Mouse (Mus musculus): ENCODE data around the gene Atrnl1. TPM values are rescaled to one million over a fixed set of nuclear protein-coding genes. Genes with fewer than 3 reads are reported as not detected.
"Not testable (repeated sequence)": the region's sequence is repeated elsewhere in the genome, so short reads cannot be mapped to it uniquely, and the experiment has no call there.

Atrnl1 gene
- polyA plus RNA-seq, 1 experiment from 2014 or later, result 5.1 TPM

DNA sequence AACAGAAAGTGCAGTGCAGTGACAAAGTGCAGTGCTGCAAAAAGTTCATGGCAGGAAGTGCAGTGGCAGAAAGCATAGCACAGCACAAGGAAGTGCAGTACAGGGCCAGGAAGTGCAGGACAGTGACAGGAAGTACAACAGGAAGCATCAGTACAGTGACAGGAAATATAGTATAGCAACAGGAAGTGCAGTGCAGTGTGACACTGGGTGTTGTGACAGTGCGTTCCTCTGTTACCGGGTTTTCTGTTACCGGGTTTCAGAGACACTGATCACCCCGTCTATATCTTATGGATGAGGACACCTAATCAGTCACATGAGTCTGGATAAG, 38.1 kb downstream of the Atrnl1 start:
- no peaks in the 10 kb centered on the region for H3K4me1 ChIP-seq (replicated peaks)
- H3K4me3 ChIP-seq, result no peak overlapping the region
- ATAC-seq (ENCODE audit: insufficient number of reproducible peaks, low FRiP score), result no peak
- 96% methylated on average over 4 of the region's 4 CpGs for whole genome bisulfite sequencing
- no peak overlapping the region; the same call in 1 of the 2 replicates for H3K27ac ChIP-seq (ENCODE audit: poor library complexity, severe bottlenecking)
- peaks cover 8% of the 10 kb centered on the region for H3K9me3 ChIP-seq (replicated peaks)
- no peak overlapping the region for H3K4me2 ChIP-seq
- H3K36me3 ChIP-seq, result peaks cover 13% of the 10 kb centered on the region; the same call in 1 of the 2 replicates
- no peak overlapping the region for H3K9ac ChIP-seq
- H3K27me3 ChIP-seq (replicated peaks), result no peaks in the 10 kb centered on the region

DNA sequence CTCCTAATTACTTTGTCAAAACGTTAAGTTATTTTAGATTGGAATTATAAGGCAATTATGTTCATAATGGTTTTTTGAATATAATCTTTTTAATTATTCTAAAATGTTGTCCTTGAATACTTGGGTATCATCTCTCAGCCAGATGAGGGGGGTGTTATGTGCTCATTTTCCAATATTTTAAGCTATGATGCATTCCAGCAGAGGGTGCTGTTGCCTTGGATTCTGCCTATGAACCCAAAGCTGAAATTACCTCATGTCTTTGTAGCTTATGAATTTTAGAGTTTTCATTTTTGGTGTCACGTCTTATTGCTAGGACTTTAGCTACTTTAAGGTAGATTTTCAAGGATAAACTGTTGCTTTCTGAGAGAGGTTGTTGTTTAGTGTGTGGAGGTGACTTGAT, 44.2 kb downstream of the Atrnl1 start:
- Histone ChIP-seq H3K4me2 (no peak overlapping the region), H3K27me3 (replicated peaks) (no peaks in the 10 kb centered on the region), H3K9me3 (replicated peaks) (no peaks in the 10 kb centered on the region), H3K4me1 (replicated peaks) (0 out of 2 replicates have a peak, but pooled peaks cover 8% of the 10 kb centered on the region), H3K4me3 (no peak overlapping the region), H3K9ac (no peak overlapping the region), H3K27ac (ENCODE audit: poor library complexity, severe bottlenecking) (no peak overlapping the region), H3K36me3 (peaks cover 22% of the 10 kb centered on the region)
- 69% methylated on average over 2 of the region's 2 CpGs for WGBS
- ATAC-seq (ENCODE audit: insufficient number of reproducible peaks, low FRiP score), result no peak

DNA sequence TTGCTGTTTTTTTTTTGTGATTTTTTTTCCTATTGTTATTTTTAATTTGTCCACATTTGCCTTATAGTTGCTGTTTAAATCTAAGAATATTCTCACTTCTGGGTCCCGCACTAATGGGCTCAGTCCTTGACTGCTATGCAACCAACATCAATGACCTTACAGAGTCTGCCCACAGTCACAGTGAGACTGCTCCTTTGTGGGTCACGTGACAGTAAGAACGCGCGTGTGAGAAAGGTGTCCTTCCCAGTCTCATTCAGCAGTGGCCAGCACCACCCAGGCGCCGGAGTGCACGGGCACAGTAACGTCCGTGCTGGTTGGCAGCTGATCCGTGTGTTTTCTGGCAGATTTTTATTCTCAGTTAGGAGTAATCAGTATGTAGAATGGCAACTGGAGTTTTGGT, 44.7 kb downstream of the Atrnl1 start:
- WGBS, result 88% methylated on average over 11 of the region's 11 CpGs
- H3K27me3 ChIP-seq (replicated peaks), result no peaks in the 10 kb centered on the region
- no peak overlapping the region for H3K4me3 ChIP-seq
- no peak overlapping the region for H3K4me2 ChIP-seq
- H3K4me1 ChIP-seq (replicated peaks), result 0 out of 2 replicates have a peak, but pooled peaks cover 8% of the 10 kb centered on the region
- H3K9ac ChIP-seq, result no peak overlapping the region
- no peak overlapping the region for H3K27ac ChIP-seq (ENCODE audit: poor library complexity, severe bottlenecking)
- no peaks in the 10 kb centered on the region for H3K9me3 ChIP-seq (replicated peaks)
- no peak for ATAC-seq (ENCODE audit: insufficient number of reproducible peaks, low FRiP score)
- H3K36me3 ChIP-seq, result peaks cover 22% of the 10 kb centered on the region

DNA sequence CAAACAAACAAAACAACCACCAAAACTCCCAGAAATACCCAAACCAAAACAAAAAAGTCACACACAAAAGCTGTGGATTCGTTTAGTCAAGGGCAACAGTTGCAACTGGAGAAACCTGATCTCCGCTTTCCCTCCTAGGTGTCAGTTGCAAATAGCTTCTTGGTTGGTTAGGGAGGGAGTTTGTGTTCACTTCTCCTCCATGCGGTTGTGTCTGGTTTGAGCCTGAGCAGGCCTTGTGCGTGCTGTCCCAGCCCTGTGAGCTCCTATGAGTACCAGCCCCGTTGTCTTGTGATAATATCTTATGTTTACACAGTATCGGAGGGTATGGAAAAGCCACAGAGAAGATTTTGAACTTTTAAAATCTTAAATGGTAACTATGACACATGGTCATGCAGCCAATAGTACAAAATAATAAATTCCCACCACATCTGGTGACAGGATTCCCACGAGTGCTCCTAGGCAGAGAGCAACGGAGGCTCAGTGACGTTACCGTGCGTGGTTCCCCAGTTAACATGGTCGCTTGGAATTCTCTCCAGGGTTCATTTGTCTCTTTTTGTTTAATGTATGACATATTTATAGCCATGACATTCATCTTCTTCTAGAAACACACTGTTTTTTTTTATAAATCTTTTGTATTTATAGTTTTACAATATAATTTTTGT, 46.7 kb downstream of the Atrnl1 start:
- ATAC-seq (ENCODE audit: insufficient number of reproducible peaks, low FRiP score), result no peak
- no peak overlapping the region for H3K27ac ChIP-seq (ENCODE audit: poor library complexity, severe bottlenecking)
- no peak overlapping the region for H3K4me2 ChIP-seq
- no peak overlapping the region for H3K9ac ChIP-seq
- H3K36me3 ChIP-seq, result peaks cover 20% of the 10 kb centered on the region
- 0 out of 2 replicates have a peak, but pooled peaks cover 8% of the 10 kb centered on the region for H3K4me1 ChIP-seq (replicated peaks)
- H3K9me3 ChIP-seq (replicated peaks), result no peaks in the 10 kb centered on the region
- WGBS, result 58% methylated on average over 12 of the region's 12 CpGs
- H3K4me3 ChIP-seq, result no peak overlapping the region
- no peaks in the 10 kb centered on the region for H3K27me3 ChIP-seq (replicated peaks)

DNA sequence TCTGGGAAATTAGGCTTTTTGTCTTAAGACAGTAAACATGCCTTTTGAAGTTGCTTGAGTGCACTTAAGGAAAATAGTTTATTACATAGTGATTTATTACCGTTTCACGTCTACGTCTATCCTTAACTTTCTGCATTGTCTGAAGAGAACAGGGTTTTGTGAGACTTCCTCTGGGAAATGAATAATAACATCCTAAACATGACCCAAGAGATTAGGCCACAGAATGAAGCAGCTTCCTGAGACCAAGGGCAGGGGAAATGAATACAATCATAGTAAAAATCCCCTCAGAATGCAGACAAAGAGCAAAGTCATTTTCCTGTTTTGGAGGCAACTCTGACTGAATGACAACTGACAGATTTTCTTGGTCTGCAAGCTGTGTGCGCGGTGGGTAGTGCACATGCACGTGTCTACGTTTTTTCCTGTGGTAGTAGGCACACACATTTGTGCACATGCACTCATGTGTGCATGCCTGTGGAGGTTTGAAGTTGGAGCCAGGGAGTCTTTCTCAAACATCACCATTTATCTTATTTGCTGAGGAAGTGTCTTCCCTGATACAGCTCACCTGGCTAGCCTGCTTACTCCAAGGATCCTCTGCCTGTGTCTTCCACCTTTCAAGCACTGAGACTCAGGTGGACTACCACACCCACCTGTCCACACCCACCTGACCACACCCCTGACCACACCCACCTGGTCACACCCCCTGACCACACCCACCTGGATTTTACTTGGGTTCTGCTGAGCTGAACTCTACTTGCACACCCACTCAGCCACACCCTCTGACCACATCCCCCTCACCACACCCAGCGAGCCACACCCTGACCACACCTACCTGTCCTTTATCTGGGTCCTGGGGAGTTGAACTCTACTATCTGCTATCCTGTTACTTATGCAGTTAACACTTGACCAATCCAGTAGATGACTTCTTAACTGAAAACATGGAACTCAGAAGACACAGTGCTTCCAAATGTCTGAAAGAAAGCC, 47.6 kb downstream of the Atrnl1 start:
- 76% methylated on average over 8 of the region's 8 CpGs for WGBS
- no peak overlapping the region for H3K9ac ChIP-seq
- H3K4me2 ChIP-seq, result no peak overlapping the region
- H3K4me3 ChIP-seq, result no peak overlapping the region
- ATAC-seq (ENCODE audit: insufficient number of reproducible peaks, low FRiP score), result peak; percentile 39; the same call in 1 of the 2 replicates
- peaks cover 15% of the 10 kb centered on the region for H3K36me3 ChIP-seq
- H3K27ac ChIP-seq (ENCODE audit: poor library complexity, severe bottlenecking), result no peak overlapping the region
- 0 out of 2 replicates have a peak, but pooled peaks cover 8% of the 10 kb centered on the region for H3K4me1 ChIP-seq (replicated peaks)
- no peaks in the 10 kb centered on the region for H3K9me3 ChIP-seq (replicated peaks)
- no peaks in the 10 kb centered on the region for H3K27me3 ChIP-seq (replicated peaks)

DNA sequence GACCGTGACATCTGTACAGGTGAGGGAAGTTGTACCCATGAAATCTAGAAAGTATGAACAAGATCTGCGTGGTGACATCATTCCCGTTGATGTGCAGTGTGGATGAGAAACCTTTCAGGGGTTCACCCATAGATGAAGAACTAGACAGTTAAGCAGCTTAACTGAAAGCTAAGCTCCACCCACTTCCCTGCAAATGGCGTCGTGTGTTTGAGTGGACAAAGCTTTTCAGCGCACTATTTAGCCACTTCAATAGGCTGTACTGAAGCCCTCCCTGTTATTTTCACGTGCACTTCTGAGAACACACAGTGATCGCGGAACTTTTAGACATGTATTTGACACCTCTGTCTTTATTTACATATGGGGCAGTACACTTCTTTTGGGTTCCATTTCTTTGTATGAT, 56.2 kb downstream of the Atrnl1 start:
- no peaks in the 10 kb centered on the region for H3K27me3 ChIP-seq (replicated peaks)
- no peak overlapping the region for H3K27ac ChIP-seq (ENCODE audit: poor library complexity, severe bottlenecking)
- H3K4me2 ChIP-seq, result no peak overlapping the region
- H3K4me1 ChIP-seq (replicated peaks), result no peaks in the 10 kb centered on the region
- ATAC-seq (ENCODE audit: insufficient number of reproducible peaks, low FRiP score), result no peak
- H3K36me3 ChIP-seq, result peaks cover 19% of the 10 kb centered on the region; the same call in 1 of the 2 replicates
- WGBS, result 89% methylated on average over 9 of the region's 9 CpGs
- H3K9ac ChIP-seq, result no peak overlapping the region
- H3K9me3 ChIP-seq (replicated peaks), result no peaks in the 10 kb centered on the region
- no peak overlapping the region for H3K4me3 ChIP-seq

DNA sequence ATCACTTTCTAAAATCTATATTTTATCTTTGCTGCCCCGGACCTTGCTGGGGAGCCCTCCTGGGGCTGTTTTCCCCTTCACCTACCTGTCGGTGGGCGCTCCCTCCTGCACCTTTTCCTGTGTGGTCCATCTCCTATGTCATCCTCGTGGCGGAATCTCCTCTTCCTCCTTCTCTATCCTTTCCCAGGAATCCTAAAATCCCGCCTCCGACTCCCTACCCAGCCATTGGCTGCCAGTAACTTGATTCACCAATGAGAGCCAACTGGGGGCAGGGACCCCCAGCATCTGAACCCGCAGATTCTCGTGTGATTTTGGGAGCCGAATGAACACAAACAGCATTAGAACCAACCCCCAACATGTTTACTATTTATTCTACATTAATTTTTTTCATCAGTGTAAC, 57.1 kb downstream of the Atrnl1 start:
- no peaks in the 10 kb centered on the region for H3K9me3 ChIP-seq (replicated peaks)
- H3K9ac ChIP-seq, result no peak overlapping the region
- peaks cover 21% of the 10 kb centered on the region; the same call in 1 of the 2 replicates for H3K36me3 ChIP-seq
- no peak overlapping the region for H3K4me3 ChIP-seq
- H3K4me1 ChIP-seq (replicated peaks), result no peaks in the 10 kb centered on the region
- whole genome bisulfite sequencing, result 83% methylated on average over 10 of the region's 10 CpGs
- no peak overlapping the region for H3K4me2 ChIP-seq
- H3K27ac ChIP-seq (ENCODE audit: poor library complexity, severe bottlenecking), result no peak overlapping the region
- no peaks in the 10 kb centered on the region for H3K27me3 ChIP-seq (replicated peaks)
- no peak for ATAC-seq (ENCODE audit: insufficient number of reproducible peaks, low FRiP score)

DNA sequence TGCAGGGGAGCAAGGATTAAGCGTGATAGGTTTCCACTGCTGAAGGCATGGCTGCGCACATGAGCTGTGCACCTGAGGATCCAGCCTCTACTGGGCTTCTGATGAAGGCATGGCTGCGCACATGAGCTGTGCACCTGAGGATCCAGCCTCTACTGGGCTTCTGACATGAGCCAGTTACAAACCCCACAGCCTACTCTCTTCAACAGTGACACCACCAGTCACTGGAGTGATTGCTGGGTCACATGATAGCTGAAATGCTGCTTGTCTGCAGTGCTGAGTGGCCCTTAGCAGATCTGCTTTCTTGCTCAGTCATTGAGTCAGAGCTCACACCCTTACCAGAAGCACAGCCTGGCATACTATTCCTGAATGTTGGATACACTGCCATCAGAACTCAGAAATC, 68.6 kb downstream of the Atrnl1 start:
- no peak overlapping the region for H3K4me2 ChIP-seq
- no peaks in the 10 kb centered on the region for H3K27me3 ChIP-seq (replicated peaks)
- peaks cover 10% of the 10 kb centered on the region; the same call in 1 of the 2 replicates for H3K4me1 ChIP-seq (replicated peaks)
- H3K27ac ChIP-seq (ENCODE audit: poor library complexity, severe bottlenecking), result no peak overlapping the region
- no peak overlapping the region for H3K9ac ChIP-seq
- H3K4me3 ChIP-seq, result no peak overlapping the region
- no peak for ATAC-seq (ENCODE audit: insufficient number of reproducible peaks, low FRiP score)
- 83% methylated on average over 3 of the region's 3 CpGs for WGBS
- H3K9me3 ChIP-seq (replicated peaks), result no peaks in the 10 kb centered on the region
- peaks cover 20% of the 10 kb centered on the region for H3K36me3 ChIP-seq

DNA sequence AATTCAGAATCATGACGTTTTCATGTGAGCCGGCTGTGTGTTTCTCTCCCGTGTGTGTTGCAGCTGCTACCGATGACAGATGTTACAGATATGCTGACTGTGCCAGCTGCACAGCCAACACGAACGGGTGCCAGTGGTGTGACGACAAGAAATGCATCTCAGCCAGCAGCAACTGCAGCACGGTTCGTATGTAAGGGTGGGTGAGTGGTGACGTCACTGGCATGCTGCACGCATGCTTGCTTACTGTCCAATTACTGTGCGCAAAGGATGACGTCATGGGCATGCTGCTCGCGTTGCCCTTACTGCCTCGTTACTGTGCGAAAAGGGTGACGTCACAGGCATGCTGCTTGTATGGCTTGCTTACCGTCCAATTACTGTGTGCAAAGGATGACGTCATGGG, 75.8 kb downstream of the Atrnl1 start:
- H3K4me2 ChIP-seq, result no peak overlapping the region
- no peaks in the 10 kb centered on the region for H3K9me3 ChIP-seq (replicated peaks)
- 83% methylated on average over 20 of the region's 20 CpGs for WGBS
- H3K4me1 ChIP-seq (replicated peaks), result no peaks in the 10 kb centered on the region
- no peak overlapping the region for H3K4me3 ChIP-seq
- no peak overlapping the region for H3K27ac ChIP-seq (ENCODE audit: poor library complexity, severe bottlenecking)
- peaks cover 20% of the 10 kb centered on the region for H3K36me3 ChIP-seq
- no peak overlapping the region for H3K9ac ChIP-seq
- H3K27me3 ChIP-seq (replicated peaks), result no peaks in the 10 kb centered on the region
- ATAC-seq (ENCODE audit: insufficient number of reproducible peaks, low FRiP score), result no peak

DNA sequence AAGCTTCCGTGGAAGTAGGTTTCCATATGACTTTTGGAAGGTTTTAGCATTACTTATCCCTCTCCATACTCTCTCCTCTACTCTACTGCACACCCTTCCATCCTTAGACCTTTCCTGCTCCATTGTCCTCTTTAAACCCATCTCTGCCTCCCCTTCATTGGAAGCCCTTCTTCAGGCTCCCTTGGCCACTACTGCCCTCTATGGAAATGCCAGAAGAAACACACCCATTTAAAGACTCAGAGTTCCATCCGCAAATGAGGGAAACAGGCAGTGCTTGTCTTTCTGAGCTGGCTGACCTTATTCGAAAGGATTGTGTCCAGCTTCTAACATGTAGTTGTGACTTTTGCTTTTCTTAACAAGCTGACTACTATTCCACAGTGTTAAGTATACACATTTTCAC, 81.7 kb downstream of the Atrnl1 start:
- peaks cover 21% of the 10 kb centered on the region for H3K36me3 ChIP-seq
- no peak overlapping the region for H3K4me2 ChIP-seq
- H3K9ac ChIP-seq, result no peak overlapping the region
- no peak overlapping the region for H3K4me3 ChIP-seq
- H3K9me3 ChIP-seq (replicated peaks), result no peaks in the 10 kb centered on the region
- ATAC-seq (ENCODE audit: insufficient number of reproducible peaks, low FRiP score), result no peak
- H3K4me1 ChIP-seq (replicated peaks), result 0 out of 2 replicates have a peak, but pooled peaks cover 3% of the 10 kb centered on the region
- WGBS, result 81% methylated on average over 3 of the region's 3 CpGs
- H3K27ac ChIP-seq (ENCODE audit: poor library complexity, severe bottlenecking), result no peak overlapping the region
- H3K27me3 ChIP-seq (replicated peaks), result no peaks in the 10 kb centered on the region

DNA sequence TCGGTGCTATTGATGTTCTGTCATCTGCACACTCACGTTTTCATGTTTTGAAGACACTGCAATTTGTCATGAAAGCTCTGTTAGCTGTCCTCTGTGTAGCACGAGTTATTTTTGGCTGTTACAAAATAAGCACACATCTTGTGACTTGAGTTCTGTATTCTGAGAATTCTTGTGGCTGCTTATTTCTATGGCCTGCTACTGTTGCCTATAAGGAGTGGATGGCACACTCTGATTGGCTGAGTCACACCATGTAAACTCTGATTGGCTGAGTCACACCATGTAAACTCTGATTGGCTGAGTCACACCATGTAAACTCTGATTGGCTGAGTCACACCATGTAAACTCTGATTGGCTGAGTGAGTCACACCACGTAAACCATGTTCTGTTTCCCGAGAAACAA, 85.9 kb downstream of the Atrnl1 start:
- not testable (repeated sequence) for H3K4me2 ChIP-seq; ATAC-seq (ENCODE audit: insufficient number of reproducible peaks, low FRiP score); H3K27me3 ChIP-seq (replicated peaks); H3K4me1 ChIP-seq (replicated peaks); H3K9me3 ChIP-seq (replicated peaks); H3K9ac ChIP-seq; H3K4me3 ChIP-seq
- peak overlapping the region; percentile 36; the same call in 1 of the 2 replicates for H3K27ac ChIP-seq (ENCODE audit: poor library complexity, severe bottlenecking)
- H3K36me3 ChIP-seq, result peaks cover 24% of the 10 kb centered on the region
- 74% methylated on average over 5 of the region's 5 CpGs for WGBS
